Mouse (Mus musculus): ENCODE results near the gene Pvr.
A peak's percentile ranks its signal among the peaks of the same experiment; 100 is the strongest.

Pvr gene

DNA sequence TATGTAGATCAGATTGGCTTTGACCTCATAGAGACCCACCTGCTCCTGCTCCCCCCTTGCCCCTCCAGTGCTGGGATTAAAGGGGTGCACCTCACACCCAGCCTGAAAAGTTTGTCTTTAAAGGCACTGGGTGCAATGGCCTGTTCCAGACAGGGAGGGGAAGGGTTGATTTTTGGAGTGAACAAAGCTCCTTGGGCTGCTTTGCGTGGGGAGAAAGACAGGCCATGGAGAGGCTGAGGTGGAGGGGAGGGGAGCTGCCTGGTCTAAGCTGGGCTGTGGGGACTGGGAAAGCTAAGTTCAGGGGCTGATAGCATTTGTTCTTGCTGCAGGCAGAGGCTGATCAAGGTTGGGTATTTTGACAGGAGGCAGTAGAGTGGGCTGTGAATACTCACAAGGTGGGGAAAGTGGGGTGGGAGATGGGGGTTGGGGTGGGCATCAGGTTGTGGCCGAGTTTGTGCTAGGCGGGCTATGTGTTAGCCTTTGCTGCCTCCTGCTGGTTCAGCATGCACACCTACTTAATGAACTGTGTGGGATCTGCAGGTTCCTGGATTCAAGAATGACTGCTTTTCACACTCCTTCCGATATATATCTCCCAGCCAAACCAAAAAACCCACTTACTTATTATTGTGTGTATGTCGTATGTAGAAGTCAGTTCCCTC lies 48.9 kb downstream of the Pvr start:
- no peak for DNase-seq (ENCODE audit: low spot score in 2 of 2)

DNA sequence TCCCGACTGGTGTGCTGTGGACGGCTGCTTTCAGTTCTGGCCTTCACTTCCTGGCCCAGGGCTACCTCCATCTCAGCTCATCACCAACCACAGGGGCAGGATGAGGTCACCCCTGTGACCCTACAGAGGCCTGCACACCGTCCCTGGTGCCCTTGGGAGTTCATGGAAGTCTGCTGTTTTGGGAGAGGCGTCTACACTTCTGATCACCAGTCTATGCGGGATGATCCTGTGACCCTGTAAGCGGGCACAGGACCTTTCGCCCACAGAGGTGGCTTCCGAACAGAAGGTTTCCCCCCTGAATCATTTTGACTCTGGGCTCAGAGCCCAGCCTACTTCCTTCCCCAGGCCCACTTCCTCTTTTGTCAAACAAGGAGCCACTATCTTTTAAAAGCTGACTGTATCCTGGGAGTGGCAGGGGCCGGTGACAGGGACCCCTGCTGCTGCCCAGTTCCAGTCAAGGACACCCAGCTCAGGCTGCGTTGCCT lies 49.8 kb downstream of the Pvr start:
- DNase-seq (ENCODE audit: low spot score in 2 of 2), result peak in 1 of 2 experiments; percentile 13

DNA sequence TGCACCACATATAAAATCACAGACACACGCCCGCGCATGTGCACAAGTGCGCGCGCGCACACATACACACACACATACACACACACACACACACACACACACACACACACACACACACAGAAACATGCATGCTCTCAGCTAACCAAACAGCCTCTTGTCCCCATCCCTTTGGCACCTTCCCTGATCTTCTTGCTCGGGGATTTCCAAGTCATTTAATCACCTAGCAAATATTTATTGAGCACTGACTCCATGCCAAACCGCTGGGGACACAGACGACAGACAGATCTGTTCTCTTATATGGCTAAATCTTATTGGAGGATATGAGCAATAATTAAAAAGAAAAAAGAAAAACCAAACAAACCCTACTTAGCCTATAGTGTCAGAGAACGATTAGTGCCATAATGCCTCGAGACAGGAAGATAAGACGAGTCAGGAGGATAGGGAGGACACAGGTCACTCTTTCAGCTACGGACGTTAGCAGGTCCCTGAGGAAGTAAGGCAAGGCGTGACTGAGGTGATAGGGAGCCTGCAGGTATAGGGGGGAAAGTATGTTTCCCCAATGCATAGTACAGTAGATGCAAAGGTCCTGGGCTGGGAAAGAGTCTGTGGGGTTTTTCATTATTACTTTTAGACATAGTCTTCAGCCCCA lies 53.1 kb downstream of the Pvr start:
- no peak for DNase-seq (ENCODE audit: low spot score in 2 of 2)

DNA sequence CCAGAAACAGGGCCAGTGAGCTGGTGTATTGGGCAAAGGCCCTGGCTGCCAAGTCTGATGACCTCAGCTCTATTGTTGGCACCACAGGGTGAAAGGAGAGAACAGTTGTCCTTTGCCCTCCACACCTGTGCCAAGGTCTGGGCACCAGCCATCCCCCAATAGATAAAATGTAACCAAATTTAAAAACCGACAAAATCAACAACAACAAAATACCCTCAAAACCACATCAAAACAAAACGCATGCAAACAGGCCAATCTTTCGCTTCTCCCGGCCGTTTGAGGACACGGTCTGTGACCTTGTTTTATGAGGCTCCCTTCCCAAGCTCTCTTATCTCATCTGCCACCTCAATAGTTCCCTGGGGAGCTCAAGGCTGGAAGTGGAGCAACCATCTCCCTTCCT lies 54.5 kb downstream of the Pvr start:
- no peak for DNase-seq (ENCODE audit: low spot score in 2 of 2)

DNA sequence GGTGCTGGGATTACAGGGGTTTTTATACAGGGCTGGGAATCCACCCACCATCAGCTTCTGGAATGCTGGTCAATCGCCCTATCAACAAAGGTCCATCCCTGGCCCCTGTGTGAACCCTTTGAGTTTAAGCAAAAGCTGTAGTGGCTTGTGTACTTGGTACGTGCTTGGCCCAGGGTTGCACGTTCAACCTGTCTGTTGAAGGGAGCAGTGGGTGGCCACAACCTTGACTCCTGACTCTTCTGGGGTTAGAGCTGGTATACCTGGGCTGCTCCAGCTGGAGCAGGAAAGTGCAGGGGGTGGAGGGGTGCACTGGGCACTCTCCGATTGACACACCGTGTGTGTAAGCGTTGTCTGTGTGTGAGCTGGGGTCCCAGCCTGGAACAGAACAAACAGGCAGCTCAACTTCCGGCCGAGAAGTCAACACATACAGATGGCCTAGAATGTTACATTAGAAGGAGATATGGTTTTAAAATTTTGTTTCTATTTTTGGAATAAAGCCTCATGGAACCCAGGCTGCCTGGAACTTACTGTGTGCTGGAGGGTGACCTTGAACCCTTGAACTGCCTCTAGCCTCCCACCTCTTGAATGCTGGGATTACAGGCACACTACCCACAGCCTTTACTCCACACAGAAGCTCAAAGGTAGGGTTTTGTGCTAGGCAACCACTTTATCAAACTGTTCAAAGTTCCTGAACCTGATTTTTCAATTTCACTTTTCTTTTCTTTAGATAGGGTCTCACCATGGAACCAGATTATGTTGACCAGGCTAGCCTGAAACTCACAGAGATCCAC lies 55.5 kb downstream of the Pvr start:
- no peak for DNase-seq (ENCODE audit: low spot score in 2 of 2)

DNA sequence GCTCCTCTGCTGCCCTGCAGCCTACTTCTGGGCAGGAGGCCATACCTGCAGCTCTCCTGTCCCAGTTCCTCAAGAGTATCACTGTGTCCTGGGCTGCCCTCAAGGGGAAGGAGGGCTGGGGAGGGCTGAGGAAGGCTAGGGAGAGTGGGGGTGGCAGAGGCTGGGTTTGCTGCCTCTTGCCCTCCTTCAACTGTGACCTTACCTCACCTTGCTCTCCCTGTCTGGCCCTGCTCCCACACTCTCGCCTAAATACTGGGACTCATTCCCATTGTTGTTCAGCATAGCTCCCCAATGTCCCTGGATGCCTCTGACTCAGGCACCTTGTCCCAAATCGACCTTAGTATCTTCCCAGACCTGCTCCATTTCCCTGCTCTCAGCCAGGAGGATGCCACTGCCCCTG lies 56.7 kb downstream of the Pvr start:
- DNase-seq (ENCODE audit: low spot score in 2 of 2), result no peak

DNA sequence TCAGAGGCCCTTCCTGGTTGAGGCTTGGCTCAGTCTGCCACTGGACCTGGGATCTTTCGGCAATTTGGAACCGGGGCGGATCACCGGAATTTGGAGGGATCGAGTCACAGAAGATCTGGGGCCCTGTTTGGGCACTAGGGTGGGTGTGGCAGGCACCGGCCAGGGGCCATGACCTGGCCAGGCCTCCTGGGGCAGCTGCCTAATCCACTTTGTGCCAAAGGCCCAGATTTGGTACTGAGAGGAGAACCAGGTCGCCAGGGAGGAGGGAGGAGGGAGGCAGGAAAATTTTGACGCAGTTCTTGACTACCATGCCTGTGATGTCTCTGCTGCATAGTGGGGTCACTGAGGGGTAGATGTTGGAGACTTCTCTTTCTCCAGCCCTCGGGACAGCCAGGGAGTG lies 59.8 kb downstream of the Pvr start, which contains the start of gene Ceacam16:
Gene Ceacam16, minus strand, starts transcription at position 101 of the 400 bp plus-strand sequence.
- no peak for DNase-seq (ENCODE audit: low spot score in 2 of 2)

DNA sequence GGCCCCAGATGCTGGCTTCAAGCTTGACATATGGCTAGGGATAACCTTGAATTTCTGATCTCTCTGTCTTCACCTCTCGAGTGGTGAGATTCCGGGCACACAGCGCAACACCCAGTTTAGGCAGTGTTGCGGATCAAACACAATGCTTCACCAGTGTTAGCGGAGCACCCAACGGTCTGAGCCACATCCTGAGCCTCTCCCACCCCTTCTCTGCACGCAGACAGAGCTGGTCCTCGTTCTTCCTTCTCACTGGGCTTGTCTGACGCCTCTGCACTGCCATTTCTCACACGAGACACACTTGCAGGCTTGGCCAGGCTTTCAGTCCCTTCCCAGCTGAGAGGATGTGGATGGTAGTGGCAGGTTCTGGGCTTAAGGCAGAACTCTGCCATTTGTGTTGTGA lies 61.2 kb downstream of the Pvr start:
- no peak for DNase-seq (ENCODE audit: low spot score in 2 of 2)

DNA sequence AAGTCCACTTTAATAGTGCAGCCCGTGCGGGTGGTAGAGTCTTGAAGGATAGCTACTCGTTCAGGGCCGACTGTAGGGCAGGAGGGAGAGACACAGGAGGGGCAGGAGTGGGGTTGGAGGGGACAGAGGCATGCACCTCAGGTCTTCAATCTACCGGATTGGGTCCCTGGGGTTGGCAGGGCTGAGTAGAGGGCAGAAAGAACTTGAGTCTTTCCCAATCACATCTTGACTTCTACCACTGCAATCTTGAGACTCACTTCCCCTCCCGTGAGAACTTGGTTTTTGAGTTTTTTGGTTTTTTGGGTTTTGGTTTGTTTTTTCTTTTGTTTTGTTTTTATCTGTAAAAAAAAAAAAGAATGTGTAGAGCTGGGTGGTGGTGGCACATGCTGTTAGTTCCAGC lies 64.7 kb downstream of the Pvr start:
- no peak for DNase-seq (ENCODE audit: low spot score in 2 of 2)

DNA sequence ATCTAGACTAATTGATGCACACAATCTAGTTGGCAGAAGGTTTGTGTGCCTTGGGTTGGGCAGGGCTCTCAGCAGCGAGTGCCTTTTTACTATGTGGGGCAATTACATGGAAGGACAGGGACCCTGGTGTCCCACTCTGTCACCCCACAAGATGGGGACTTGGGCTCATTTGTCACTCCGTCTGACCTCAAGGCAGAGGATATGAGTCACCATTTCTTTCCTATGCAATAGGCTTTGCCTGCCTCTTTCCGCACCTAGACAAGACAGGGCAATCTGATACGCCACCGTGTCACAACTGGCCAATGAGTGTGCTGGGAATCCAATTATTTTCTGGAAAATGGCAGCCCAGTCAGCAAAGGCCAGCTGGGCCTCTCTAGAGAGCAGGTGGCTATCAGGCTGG lies 65.3 kb downstream of the Pvr start:
- DNase-seq (ENCODE audit: low spot score in 2 of 2), result no peak

Measured in left cerebral cortex, adult 9 months (tissue).